Mouse (Mus musculus): Measurements from ENCODE around the gene Mnat1. TPM values are rescaled to one million over a fixed set of nuclear protein-coding genes. Genes with fewer than 3 reads are reported as not detected.

Gene Mnat1
- polyA plus RNA-seq, 2 experiments, result 6.7 to 12.4 TPM

GRCm38 (mm10) chr12:73259269-73259668 lies 135.8 kb downstream of the Mnat1 start:
- H3K4me2 ChIP-seq (ENCODE audit: low read depth), result no peak overlapping the region
- no peak overlapping the region for H3K4me3 ChIP-seq (ENCODE audit: insufficient read depth in 1 of 2, low read depth in 2 of 2, low read length in 2 of 2)
- DNase-seq (ENCODE audit: low read depth in 3 of 3, low spot score in 3 of 3), result no peak
- no peaks in the 10 kb centered on the region for H3K27me3 ChIP-seq (ENCODE audit: control insufficient read depth, insufficient read depth, low read length)
- no peak overlapping the region for H3K27ac ChIP-seq
- no peaks in the 10 kb centered on the region for H3K36me3 ChIP-seq (replicated peaks; ENCODE audit: control insufficient read depth, insufficient read depth, low read depth)
- no peaks in the 10 kb centered on the region for H3K9me3 ChIP-seq (ENCODE audit: control insufficient read depth, low read length)
- no peak for ATAC-seq (ENCODE audit: insufficient read depth)
- WGBS (ENCODE audit: insufficient replicate concordance), result 79% methylated on average over 6 of the region's 6 CpGs
- H3K9ac ChIP-seq (replicated peaks), result no peak overlapping the region
- H3K4me1 ChIP-seq (replicated peaks; ENCODE audit: control insufficient read depth in 2 of 2, insufficient read depth in 2 of 2, low read length in 1 of 2), result no peaks in the 10 kb centered on the region
- TF ChIP-seq EP300 (IDR thresholded peaks at IDR 0.05; ENCODE audit: low read depth), result no peak
- no peak for TF ChIP-seq CTCF (IDR thresholded peaks at IDR 0.05; ENCODE audit: low read depth)

DNA sequence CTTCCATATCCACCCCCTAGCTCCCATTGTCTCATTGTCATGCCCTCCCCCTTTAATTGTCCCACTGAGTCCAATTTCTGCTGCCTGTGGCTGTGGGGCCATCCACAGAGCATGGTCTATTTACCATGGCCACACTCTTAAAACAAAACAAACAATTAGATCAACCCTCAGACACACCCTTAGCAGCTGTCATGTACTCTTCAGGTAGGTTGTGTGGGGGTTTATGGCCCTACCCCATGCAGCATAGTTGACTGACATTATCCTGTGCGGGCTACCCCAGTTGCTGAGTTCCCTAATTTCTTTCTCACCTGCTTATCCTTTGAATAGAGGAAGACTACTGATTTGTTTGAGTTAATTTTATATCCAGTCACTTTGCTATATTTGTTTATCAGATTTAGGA lies 136.8 kb downstream of the Mnat1 start:
- H3K9ac ChIP-seq (replicated peaks), result no peak overlapping the region
- ATAC-seq (ENCODE audit: insufficient read depth), result no peak
- 66% methylated on average over 1 of the region's 1 CpGs for WGBS (ENCODE audit: insufficient replicate concordance)
- no peak overlapping the region for H3K27ac ChIP-seq
- DNase-seq (ENCODE audit: low read depth in 3 of 3, low spot score in 3 of 3), result no peak
- H3K4me1 ChIP-seq (replicated peaks; ENCODE audit: control insufficient read depth in 2 of 2, insufficient read depth in 2 of 2, low read length in 1 of 2), result no peaks in the 10 kb centered on the region
- TF ChIP-seq CTCF (IDR thresholded peaks at IDR 0.05; ENCODE audit: low read depth) (no peak), EP300 (IDR thresholded peaks at IDR 0.05; ENCODE audit: low read depth) (no peak)
- no peak overlapping the region for H3K4me3 ChIP-seq (ENCODE audit: insufficient read depth in 1 of 2, low read depth in 2 of 2, low read length in 2 of 2)
- H3K4me2 ChIP-seq (ENCODE audit: low read depth), result no peak overlapping the region
- H3K27me3 ChIP-seq (ENCODE audit: control insufficient read depth, insufficient read depth, low read length), result no peaks in the 10 kb centered on the region
- H3K9me3 ChIP-seq (ENCODE audit: control insufficient read depth, low read length), result no peaks in the 10 kb centered on the region
- no peaks in the 10 kb centered on the region for H3K36me3 ChIP-seq (replicated peaks; ENCODE audit: control insufficient read depth, insufficient read depth, low read depth)

- no peak overlapping the region for H3K4me2 ChIP-seq (ENCODE audit: low read depth)
- DNase-seq (ENCODE audit: low read depth in 3 of 3, low spot score in 3 of 3), result no peak
- H3K36me3 ChIP-seq (replicated peaks; ENCODE audit: control insufficient read depth, insufficient read depth, low read depth), result no peaks in the 10 kb centered on the region
- 70% methylated on average over 3 of the region's 3 CpGs for WGBS (ENCODE audit: insufficient replicate concordance)
- H3K4me1 ChIP-seq (replicated peaks; ENCODE audit: control insufficient read depth in 2 of 2, insufficient read depth in 2 of 2, low read length in 1 of 2), result no peaks in the 10 kb centered on the region
- no peaks in the 10 kb centered on the region for H3K27me3 ChIP-seq (ENCODE audit: control insufficient read depth, insufficient read depth, low read length)
- H3K9me3 ChIP-seq (ENCODE audit: control insufficient read depth, low read length), result no peaks in the 10 kb centered on the region
- ATAC-seq (ENCODE audit: insufficient read depth), result no peak
- no peak overlapping the region for H3K9ac ChIP-seq (replicated peaks)
- no peak for TF ChIP-seq EP300 (IDR thresholded peaks at IDR 0.05; ENCODE audit: low read depth)
- TF ChIP-seq CTCF (IDR thresholded peaks at IDR 0.05; ENCODE audit: low read depth), result no peak
- no peak overlapping the region for H3K27ac ChIP-seq
- H3K4me3 ChIP-seq (ENCODE audit: insufficient read depth in 1 of 2, low read depth in 2 of 2, low read length in 2 of 2), result no peak overlapping the region
These were observed 142.0 kb downstream of the Mnat1 start for GRCm38 (mm10) chr12:73265381-73265978.

GRCm38 (mm10) chr12:73266597-73266996 lies 143.1 kb downstream of the Mnat1 start:
- 54% methylated on average over 1 of the region's 1 CpGs for WGBS (ENCODE audit: insufficient replicate concordance)
- DNase-seq (ENCODE audit: low read depth in 3 of 3, low spot score in 3 of 3), result no peak
- Histone ChIP-seq H3K36me3 (replicated peaks; ENCODE audit: control insufficient read depth, insufficient read depth, low read depth) (no peaks in the 10 kb centered on the region), H3K9ac (replicated peaks) (no peak overlapping the region), H3K27ac (no peak overlapping the region), H3K4me3 (ENCODE audit: insufficient read depth in 1 of 2, low read depth in 2 of 2, low read length in 2 of 2) (no peak overlapping the region), H3K27me3 (ENCODE audit: control insufficient read depth, insufficient read depth, low read length) (no peaks in the 10 kb centered on the region), H3K9me3 (ENCODE audit: control insufficient read depth, low read length) (no peaks in the 10 kb centered on the region), H3K4me1 (replicated peaks; ENCODE audit: control insufficient read depth in 2 of 2, insufficient read depth in 2 of 2, low read length in 1 of 2) (no peaks in the 10 kb centered on the region), H3K4me2 (ENCODE audit: low read depth) (no peak overlapping the region)
- TF ChIP-seq EP300 (IDR thresholded peaks at IDR 0.05; ENCODE audit: low read depth), result no peak
- no peak for TF ChIP-seq CTCF (IDR thresholded peaks at IDR 0.05; ENCODE audit: low read depth)
- ATAC-seq (ENCODE audit: insufficient read depth), result no peak

- Histone ChIP-seq H3K4me3 (ENCODE audit: insufficient read depth in 1 of 2, low read depth in 2 of 2, low read length in 2 of 2) (no peak overlapping the region), H3K4me2 (ENCODE audit: low read depth) (no peak overlapping the region), H3K36me3 (replicated peaks; ENCODE audit: control insufficient read depth, insufficient read depth, low read depth) (no peaks in the 10 kb centered on the region), H3K9me3 (ENCODE audit: control insufficient read depth, low read length) (no peaks in the 10 kb centered on the region), H3K27ac (no peak overlapping the region), H3K9ac (replicated peaks) (no peak overlapping the region), H3K4me1 (replicated peaks; ENCODE audit: control insufficient read depth in 2 of 2, insufficient read depth in 2 of 2, low read length in 1 of 2) (no peaks in the 10 kb centered on the region), H3K27me3 (ENCODE audit: control insufficient read depth, insufficient read depth, low read length) (no peaks in the 10 kb centered on the region)
- 65% methylated on average over 1 of the region's 1 CpGs for WGBS (ENCODE audit: insufficient replicate concordance)
- no peak for TF ChIP-seq EP300 (IDR thresholded peaks at IDR 0.05; ENCODE audit: low read depth)
- TF ChIP-seq CTCF (IDR thresholded peaks at IDR 0.05; ENCODE audit: low read depth), result no peak
- ATAC-seq (ENCODE audit: insufficient read depth) (no peak), DNase-seq (ENCODE audit: low read depth in 3 of 3, low spot score in 3 of 3) (no peak)
These were observed 145.0 kb downstream of the Mnat1 start for GRCm38 (mm10) chr12:73268497-73268896.
